Mouse (Mus musculus) kidney, adult 2 months (tissue): Measurements from ENCODE around the gene Ephx1.

ENCODE experiments used
- CTCF ChIP-seq: fragments of 200-500 bp; conservative IDR thresholded peaks from 2 replicates; pipeline ENCODE4 v1.5.1; 2011; ENCODE audit warnings: low read depth, mild to moderate bottlenecking, control low read depth, low read length, moderate library complexity, mixed read lengths; ENCODE audit not compliant: insufficient read depth, insufficient read length
- POLR2A ChIP-seq: fragments of 200-500 bp; IDR thresholded peaks from one replicate; pipeline ENCODE4 v1.6.1; 2011; ENCODE audit warnings: low read depth, low read length, control low read depth

- peak; percentile 57 for TF ChIP-seq CTCF
- TF ChIP-seq POLR2A: no peak
These were observed 46.5 kb downstream of the Ephx1 start for GRCm38 (mm10) chr1:180974126-180974746.
